Mouse (Mus musculus): ENCODE results near the gene Hoxa6. TPM values are rescaled to one million over a fixed set of nuclear protein-coding genes. Genes with fewer than 3 reads are reported as not detected.
A peak's percentile ranks its signal among the peaks of the same experiment; 100 is the strongest.

Gene Hoxa6
- 2.8 and 3.0 TPM in 2 replicates for polyA plus RNA-seq (2015; fragmentation: Nextera tagmentation; extraction: Ambion mirVana)

GRCm38 (mm10) chr6:52208072-52208867, at the start of gene Hoxa6:
Hoxa6 (minus strand) TSS chr6:52208722.
- WGBS = 2% methylated on average over 47 of the region's 47 CpGs
- ATAC-seq (replicated peaks; ENCODE audit: low FRiP score, low read depth) (no peak), DNase-seq (ENCODE audit: low spot score) (peak; percentile 79)
- Histone ChIP-seq H3K9me3 (replicated peaks; ENCODE audit: low read length) (no peaks in the 10 kb centered on the region), H3K4me1 (replicated peaks; ENCODE audit: insufficient read depth, low read length) (peaks cover 42% of the 10 kb centered on the region), H3K9ac (ENCODE audit: low read depth, low read length) (peak within 1 kb of the TSS; percentile 64), H3K27me3 (ENCODE audit: insufficient read depth, low read length) (no peaks in the 10 kb centered on the region), H3K27ac (peak within 1 kb of the TSS; percentile 85), H3K36me3 (ENCODE audit: insufficient read depth, low read length) (0 out of 2 replicates have a peak, but pooled peaks cover 7% of the 10 kb centered on the region), H3K4me2 (ENCODE audit: low read length) (peak within 1 kb of the TSS; percentile 89), H3K4me3 (replicated peaks; ENCODE audit: low read depth, low read length) (peak within 1 kb of the TSS; percentile 78)
- TF ChIP-seq CTCF (IDR thresholded peaks at IDR 0.05; ENCODE audit: low read depth) = no peak

- peak; percentile 83 for TF ChIP-seq CTCF (IDR thresholded peaks at IDR 0.05; ENCODE audit: low read depth)
- H3K9me3 ChIP-seq (replicated peaks; ENCODE audit: low read length) = no peaks in the 10 kb centered on the region
- WGBS = under 1% methylated on average over 6 of the region's 6 CpGs
- ATAC-seq (replicated peaks; ENCODE audit: low FRiP score, low read depth) (no peak), DNase-seq (ENCODE audit: low spot score) (peak; percentile 89)
- no peak overlapping the region for H3K9ac ChIP-seq (ENCODE audit: low read depth, low read length)
- no peak overlapping the region for H3K4me3 ChIP-seq (replicated peaks; ENCODE audit: low read depth, low read length)
- no peak overlapping the region for H3K27ac ChIP-seq
- no peak overlapping the region for H3K4me2 ChIP-seq (ENCODE audit: low read length)
- no peaks in the 10 kb centered on the region for H3K36me3 ChIP-seq (ENCODE audit: insufficient read depth, low read length)
- H3K27me3 ChIP-seq (ENCODE audit: insufficient read depth, low read length) = peaks cover 52% of the 10 kb centered on the region
- peaks cover 8% of the 10 kb centered on the region; the same call in 1 of the 2 replicates for H3K4me1 ChIP-seq (replicated peaks; ENCODE audit: insufficient read depth, low read length)
These were observed 48.4 kb upstream of the Hoxa6 start for GRCm38 (mm10) chr6:52256956-52257355.

- peak overlapping the region; percentile 20 for H3K4me3 ChIP-seq (replicated peaks; ENCODE audit: low read depth, low read length)
- WGBS = 6% methylated on average over 59 of the region's 59 CpGs
These were observed 45.3 kb upstream of the Hoxa6 start for GRCm38 (mm10) chr6:52253511-52254500.

GRCm38 (mm10) chr6:52252775-52253376, 44.4 kb upstream of the Hoxa6 start:
- H3K27me3 ChIP-seq (ENCODE audit: insufficient read depth, low read length) = peaks cover 36% of the 10 kb centered on the region
- DNase-seq (ENCODE audit: low spot score) (no peak), ATAC-seq (replicated peaks; ENCODE audit: low FRiP score, low read depth) (0 out of 2 replicates have a peak, but pooled peaks have one; percentile 21)
- peaks cover 19% of the 10 kb centered on the region for H3K4me1 ChIP-seq (replicated peaks; ENCODE audit: insufficient read depth, low read length)
- no peaks in the 10 kb centered on the region for H3K9me3 ChIP-seq (replicated peaks; ENCODE audit: low read length)
- H3K36me3 ChIP-seq (ENCODE audit: insufficient read depth, low read length) = no peaks in the 10 kb centered on the region
- 20% methylated on average over 35 of the region's 35 CpGs for WGBS
- no peak for TF ChIP-seq CTCF (IDR thresholded peaks at IDR 0.05; ENCODE audit: low read depth)
- H3K27ac ChIP-seq = no peak overlapping the region
- peak overlapping the region; percentile 43 for H3K4me2 ChIP-seq (ENCODE audit: low read length)
- peak overlapping the region; percentile 20 for H3K4me3 ChIP-seq (replicated peaks; ENCODE audit: low read depth, low read length)
- H3K9ac ChIP-seq (ENCODE audit: low read depth, low read length) = no peak overlapping the region

More at GRCm38 (mm10) chr6:52253511-52254500, 45.3 kb upstream of the Hoxa6 start:
- H3K4me2 ChIP-seq (ENCODE audit: low read length) = peak overlapping the region; percentile 43
- ATAC-seq (replicated peaks; ENCODE audit: low FRiP score, low read depth) (no peak), DNase-seq (ENCODE audit: low spot score) (peak; percentile 44)
- H3K27ac ChIP-seq = no peak overlapping the region
- H3K27me3 ChIP-seq (ENCODE audit: insufficient read depth, low read length) = peaks cover 44% of the 10 kb centered on the region
- peaks cover 14% of the 10 kb centered on the region for H3K4me1 ChIP-seq (replicated peaks; ENCODE audit: insufficient read depth, low read length)
- TF ChIP-seq CTCF (IDR thresholded peaks at IDR 0.05; ENCODE audit: low read depth) = no peak
- no peaks in the 10 kb centered on the region for H3K9me3 ChIP-seq (replicated peaks; ENCODE audit: low read length)
- H3K9ac ChIP-seq (ENCODE audit: low read depth, low read length) = no peak overlapping the region
- H3K36me3 ChIP-seq (ENCODE audit: insufficient read depth, low read length) = no peaks in the 10 kb centered on the region

GRCm38 (mm10) chr6:52252016-52252774, 43.7 kb upstream of the Hoxa6 start:
- 49% methylated on average over 24 of the region's 24 CpGs for WGBS
- Histone ChIP-seq H3K4me2 (ENCODE audit: low read length) (no peak overlapping the region; the same call in 1 of the 2 replicates), H3K27me3 (ENCODE audit: insufficient read depth, low read length) (peaks cover 36% of the 10 kb centered on the region), H3K36me3 (ENCODE audit: insufficient read depth, low read length) (no peaks in the 10 kb centered on the region), H3K9me3 (replicated peaks; ENCODE audit: low read length) (no peaks in the 10 kb centered on the region), H3K4me3 (replicated peaks; ENCODE audit: low read depth, low read length) (no peak overlapping the region), H3K4me1 (replicated peaks; ENCODE audit: insufficient read depth, low read length) (peaks cover 22% of the 10 kb centered on the region), H3K9ac (ENCODE audit: low read depth, low read length) (no peak overlapping the region), H3K27ac (no peak overlapping the region)
- ATAC-seq (replicated peaks; ENCODE audit: low FRiP score, low read depth) (no peak), DNase-seq (ENCODE audit: low spot score) (no peak)
- no peak for TF ChIP-seq CTCF (IDR thresholded peaks at IDR 0.05; ENCODE audit: low read depth)

All from kidney, postnatal 0 days (tissue).